Mouse (Mus musculus) C2C12 (cell line): ENCODE data around the gene Gm17087.

Source experiments
- CEBPB ChIP-seq: IDR thresholded peaks from one replicate; pipeline ENCODE4 v1.6.1; 2011; ENCODE audit warnings: low read depth, mild to moderate bottlenecking, control low read depth, moderate library complexity
- CTCF ChIP-seq: IDR thresholded peaks from one replicate; pipeline ENCODE4 v1.5.1; 2011; ENCODE audit not compliant: control insufficient read depth, insufficient read depth, insufficient read length
- MAX ChIP-seq: IDR thresholded peaks from one replicate; pipeline ENCODE4 v1.6.1; 2011; ENCODE audit warnings: mild to moderate bottlenecking, control low read depth
- MYOD1 ChIP-seq: IDR thresholded peaks from one replicate; pipeline ENCODE4 v1.6.1; 2011; ENCODE audit warnings: low read depth; ENCODE audit not compliant: control insufficient read depth, insufficient read length
- MYOG ChIP-seq: IDR thresholded peaks from one replicate; pipeline ENCODE4 v1.6.1; 2011; ENCODE audit not compliant: control insufficient read depth, insufficient read length; ENCODE audit errors: extremely low read depth
- USF1 ChIP-seq: IDR thresholded peaks from one replicate; pipeline ENCODE4 v1.6.1; 2011; ENCODE audit warnings: low read depth, mild to moderate bottlenecking, control low read depth, moderate library complexity

- TF ChIP-seq MAX (no peak), CTCF (no peak), USF1 (no peak), MYOG (no peak), MYOD1 (no peak), CEBPB (no peak)
These were observed 10.5 kb downstream of the Gm17087 start for GRCm38 (mm10) chr17:8556223-8556622.
